Mouse (Mus musculus): ENCODE results near the gene Gtf2f1. TPM values are rescaled to one million over a fixed set of nuclear protein-coding genes. Genes with fewer than 3 reads are reported as not detected.

Gene Gtf2f1
- polyA plus RNA-seq, 1 experiment from 2014 or later, result 77.6 TPM

DNA sequence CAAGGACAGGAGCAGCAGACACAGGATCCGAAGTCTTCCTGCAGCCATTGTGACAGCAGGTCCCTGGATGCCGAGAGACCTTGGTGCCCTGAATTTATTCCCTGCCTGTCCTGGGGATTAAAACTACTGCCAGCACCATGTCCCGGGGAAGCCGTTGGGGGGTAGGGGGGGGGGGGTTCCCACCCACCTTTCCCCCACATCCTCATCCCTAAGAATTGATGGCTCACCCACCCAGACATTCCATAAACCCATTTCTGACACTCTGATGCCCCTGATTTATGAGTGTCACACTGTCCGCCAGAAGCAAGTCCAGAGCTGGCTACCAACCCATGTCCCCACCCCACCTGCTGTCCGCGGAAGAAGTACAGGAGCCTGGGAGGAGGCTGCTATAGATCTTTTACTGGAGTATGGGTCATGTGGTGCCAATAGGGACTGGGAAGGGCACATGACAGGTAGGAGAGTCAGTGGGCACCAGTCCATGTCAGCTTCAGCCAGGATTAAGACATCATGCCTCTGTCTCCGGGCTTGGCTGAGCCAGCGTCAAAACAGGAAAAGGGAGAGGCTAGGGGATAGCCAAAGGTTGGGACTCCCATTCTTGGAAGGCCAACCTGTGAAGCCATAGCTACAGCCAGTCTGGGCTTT is 11.0 kb downstream of the Gtf2f1 start, which contains the start of gene Pspn:
Pspn (minus strand) TSS at position 51 of the 642 bp plus-strand sequence.
- Histone ChIP-seq H3K27me3 (no peaks in the 10 kb centered on the region), H3K27ac (no peak within 1 kb of the TSS), H3K36me3 (ENCODE audit: poor library complexity, severe bottlenecking) (peaks cover 61% of the 10 kb centered on the region), H3K4me2 (no peak within 1 kb of the TSS), H3K4me3 (no peak within 1 kb of the TSS), H3K9me3 (replicated peaks) (no peaks in the 10 kb centered on the region), H3K9ac (no peak within 1 kb of the TSS), H3K4me1 (peaks cover 6% of the 10 kb centered on the region)
- no peak for ATAC-seq
- 90% methylated on average over 9 of the region's 9 CpGs for WGBS

DNA sequence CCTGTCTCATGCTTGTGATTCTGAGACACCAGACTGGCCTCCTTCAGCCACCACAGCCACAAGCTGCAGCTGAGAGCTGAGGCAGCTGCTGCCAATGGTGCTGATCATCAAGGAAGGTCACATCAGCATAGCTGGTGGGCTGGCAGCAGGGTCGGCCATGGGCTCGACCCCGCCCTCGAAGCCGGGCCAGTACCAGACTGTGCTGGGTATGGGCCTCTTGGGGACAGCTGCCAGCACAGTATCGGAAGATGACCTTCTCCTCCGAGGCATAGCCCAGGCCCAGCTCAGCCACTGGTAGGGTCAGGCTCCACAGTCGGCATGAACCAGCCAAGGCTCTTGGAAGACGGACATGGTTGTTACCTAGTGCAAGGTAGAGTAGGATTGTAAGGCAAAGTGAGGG is 11.7 kb downstream of the Gtf2f1 start:
- WGBS, result 93% methylated on average over 9 of the region's 9 CpGs
- Histone ChIP-seq H3K27me3 (no peaks in the 10 kb centered on the region), H3K27ac (no peak overlapping the region), H3K36me3 (ENCODE audit: poor library complexity, severe bottlenecking) (peaks cover 61% of the 10 kb centered on the region), H3K4me1 (peaks cover 6% of the 10 kb centered on the region), H3K9me3 (replicated peaks) (no peaks in the 10 kb centered on the region), H3K4me2 (no peak overlapping the region), H3K9ac (no peak overlapping the region), H3K4me3 (no peak overlapping the region)
- no peak for ATAC-seq

DNA sequence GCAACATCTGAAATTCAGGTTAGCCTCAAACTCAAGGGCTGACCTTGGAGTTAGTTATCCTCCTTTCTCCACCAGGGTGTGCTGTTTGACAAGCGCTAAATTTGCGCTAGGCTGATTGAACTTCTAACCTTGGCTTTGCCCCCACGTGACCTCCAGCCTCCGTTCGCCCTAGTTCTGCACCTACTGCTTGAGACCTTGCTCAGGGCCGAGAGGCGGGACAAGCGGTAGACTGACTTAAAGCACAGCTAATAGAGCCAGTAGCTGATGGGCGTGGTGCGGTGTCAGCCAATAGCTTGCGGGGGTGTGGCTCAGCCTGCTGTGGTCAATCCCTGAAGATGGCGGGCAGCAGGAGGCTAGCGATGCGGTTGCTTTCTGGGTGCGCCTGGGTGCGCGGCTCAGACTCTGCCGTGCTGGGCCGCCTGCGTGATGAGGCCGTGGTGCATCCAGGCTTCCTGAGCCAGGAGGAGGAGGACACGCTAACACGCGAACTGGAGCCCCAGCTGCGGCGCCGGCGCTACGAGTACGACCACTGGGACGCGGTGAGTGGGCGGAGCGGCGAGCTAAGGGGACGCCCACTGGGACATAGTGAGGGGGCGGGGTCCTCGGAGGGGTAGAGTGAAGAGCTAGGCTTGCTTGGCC is 13.9 kb downstream of the Gtf2f1 start, which contains the start of gene Alkbh7:
Alkbh7 (plus strand) TSS at position 311 of the 639 bp plus-strand sequence.
- H3K9ac ChIP-seq, result peak within 1 kb of the TSS; percentile 75
- H3K4me1 ChIP-seq, result peaks cover 6% of the 10 kb centered on the region
- H3K4me2 ChIP-seq, result peak within 1 kb of the TSS; percentile 63
- peaks cover 61% of the 10 kb centered on the region for H3K36me3 ChIP-seq (ENCODE audit: poor library complexity, severe bottlenecking)
- peak within 1 kb of the TSS; percentile 73 for H3K27ac ChIP-seq
- H3K4me3 ChIP-seq, result peak within 1 kb of the TSS; percentile 73
- no peaks in the 10 kb centered on the region for H3K27me3 ChIP-seq
- WGBS, result under 1% methylated on average over 38 of the region's 38 CpGs
- H3K9me3 ChIP-seq (replicated peaks), result no peaks in the 10 kb centered on the region
- peak; percentile 98 for ATAC-seq

DNA sequence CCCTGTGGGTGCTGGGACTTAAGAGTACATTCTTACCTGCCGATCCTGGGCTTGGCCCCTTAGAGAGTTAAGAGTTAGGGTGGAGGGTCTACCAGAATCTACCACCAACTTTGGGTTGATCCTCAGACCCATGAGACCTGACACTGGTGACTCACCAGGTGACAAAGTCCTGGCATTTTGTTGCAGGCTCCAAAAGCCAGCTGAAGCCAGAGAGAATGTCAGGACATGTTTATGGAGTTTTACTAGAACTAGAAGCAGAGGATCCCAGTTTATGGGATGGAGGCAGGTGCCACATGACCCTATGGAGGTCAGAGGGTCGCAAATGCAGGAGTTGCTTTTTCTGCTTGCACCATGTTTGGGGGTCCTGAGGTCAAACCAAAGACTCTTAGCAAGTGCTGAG is 14.6 kb downstream of the Gtf2f1 start:
- Histone ChIP-seq H3K36me3 (ENCODE audit: poor library complexity, severe bottlenecking) (peaks cover 62% of the 10 kb centered on the region), H3K9me3 (replicated peaks) (no peaks in the 10 kb centered on the region), H3K4me3 (peak overlapping the region; percentile 73), H3K4me1 (peaks cover 6% of the 10 kb centered on the region), H3K27me3 (no peaks in the 10 kb centered on the region), H3K9ac (no peak overlapping the region), H3K4me2 (peak overlapping the region; percentile 63; the same call in 1 of the 2 replicates), H3K27ac (no peak overlapping the region)
- ATAC-seq, result 0 out of 2 replicates have a peak, but pooled peaks have one; percentile 0
- 85% methylated on average over 2 of the region's 2 CpGs for WGBS

DNA sequence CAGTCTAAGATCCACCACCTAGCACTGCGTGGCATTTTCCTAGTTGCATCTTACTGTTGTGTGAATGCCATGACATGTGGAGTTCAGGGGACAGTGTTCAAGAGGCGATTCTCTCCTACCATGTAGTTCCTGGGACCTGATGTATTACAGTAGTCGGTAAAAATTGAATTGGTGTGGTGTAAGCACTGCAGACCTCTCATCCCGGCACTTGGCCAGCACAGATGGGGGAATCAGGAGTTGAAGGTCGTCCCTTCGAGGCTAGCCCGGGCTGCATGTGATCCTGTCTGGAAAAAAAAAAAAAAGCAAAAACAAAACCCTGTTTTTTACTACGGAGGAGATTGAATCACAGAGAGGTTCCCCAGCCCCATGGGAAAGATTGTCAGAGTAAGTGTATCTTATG is 16.0 kb downstream of the Gtf2f1 start:
- H3K27me3 ChIP-seq, result no peaks in the 10 kb centered on the region
- no peak overlapping the region for H3K9ac ChIP-seq
- WGBS, result 89% methylated on average over 8 of the region's 8 CpGs
- no peak overlapping the region for H3K4me2 ChIP-seq
- H3K36me3 ChIP-seq (ENCODE audit: poor library complexity, severe bottlenecking), result peaks cover 58% of the 10 kb centered on the region
- no peak for ATAC-seq
- no peak overlapping the region for H3K4me3 ChIP-seq
- H3K9me3 ChIP-seq (replicated peaks), result no peaks in the 10 kb centered on the region
- H3K4me1 ChIP-seq, result peaks cover 14% of the 10 kb centered on the region
- H3K27ac ChIP-seq, result no peak overlapping the region

- H3K27ac ChIP-seq, result no peak overlapping the region
- H3K27me3 ChIP-seq, result no peaks in the 10 kb centered on the region
- no peak for ATAC-seq
- peaks cover 39% of the 10 kb centered on the region for H3K36me3 ChIP-seq (ENCODE audit: poor library complexity, severe bottlenecking)
- WGBS, result 82% methylated on average over 2 of the region's 2 CpGs
- no peaks in the 10 kb centered on the region for H3K9me3 ChIP-seq (replicated peaks)
- peak overlapping the region; percentile 72 for H3K4me2 ChIP-seq
- H3K4me3 ChIP-seq, result peak overlapping the region; percentile 66
- peak overlapping the region; percentile 78 for H3K9ac ChIP-seq
- H3K4me1 ChIP-seq, result peaks cover 8% of the 10 kb centered on the region
Measured at GRCm38 (mm10) chr17:56990966-56991365, 20.1 kb downstream of the Gtf2f1 start.

DNA sequence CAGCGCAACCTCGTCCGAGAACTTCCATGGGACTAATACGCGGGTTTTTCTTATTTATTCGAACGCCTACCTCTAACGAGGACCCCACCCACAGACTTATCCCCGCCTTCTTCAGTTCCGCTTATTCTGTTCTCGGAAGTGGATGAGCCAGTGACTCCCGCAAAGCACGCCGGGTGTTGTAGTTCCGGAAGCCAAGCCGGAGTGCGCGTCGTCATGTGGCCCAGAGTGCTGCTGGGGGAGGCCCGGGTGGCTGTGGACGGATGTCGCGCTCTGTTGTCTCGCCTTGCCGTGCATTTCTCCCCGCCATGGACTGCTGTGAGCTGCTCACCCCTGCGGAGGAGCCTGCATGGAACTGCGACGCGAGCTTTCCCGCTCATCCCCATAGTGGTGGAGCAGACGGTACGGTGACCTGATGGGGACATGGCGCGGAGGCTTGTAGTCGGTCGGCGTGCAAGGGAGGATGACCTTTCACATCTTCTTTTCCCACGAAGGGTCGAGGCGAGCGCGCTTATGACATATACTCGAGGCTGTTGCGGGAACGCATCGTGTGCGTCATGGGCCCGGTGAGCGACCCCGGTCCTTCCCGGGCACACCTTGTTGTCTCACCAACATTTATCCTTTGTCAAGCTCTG is 20.9 kb downstream of the Gtf2f1 start, which contains the start of gene Clpp:
Clpp (plus strand) TSS at position 191 of the 632 bp plus-strand sequence.
- H3K9me3 ChIP-seq (replicated peaks), result no peaks in the 10 kb centered on the region
- peak; percentile 98 for ATAC-seq
- peak within 1 kb of the TSS; percentile 72 for H3K4me2 ChIP-seq
- peak within 1 kb of the TSS; percentile 78 for H3K9ac ChIP-seq
- WGBS, result under 1% methylated on average over 52 of the region's 52 CpGs
- H3K36me3 ChIP-seq (ENCODE audit: poor library complexity, severe bottlenecking), result peaks cover 31% of the 10 kb centered on the region
- peaks cover 8% of the 10 kb centered on the region for H3K4me1 ChIP-seq
- H3K27ac ChIP-seq, result peak within 1 kb of the TSS; percentile 52
- peak within 1 kb of the TSS; percentile 66 for H3K4me3 ChIP-seq
- no peaks in the 10 kb centered on the region for H3K27me3 ChIP-seq

GRCm38 (mm10) chr17:56989467-56990114 is 21.5 kb downstream of the Gtf2f1 start:
- H3K27me3 ChIP-seq, result no peaks in the 10 kb centered on the region
- H3K36me3 ChIP-seq (ENCODE audit: poor library complexity, severe bottlenecking), result peaks cover 25% of the 10 kb centered on the region
- H3K4me1 ChIP-seq, result peaks cover 8% of the 10 kb centered on the region
- peak overlapping the region; percentile 72 for H3K4me2 ChIP-seq
- peak overlapping the region; percentile 52 for H3K27ac ChIP-seq
- ATAC-seq, result peak; percentile 92
- peak overlapping the region; percentile 78 for H3K9ac ChIP-seq
- 3% methylated on average over 25 of the region's 25 CpGs for WGBS
- H3K4me3 ChIP-seq, result peak overlapping the region; percentile 66
- H3K9me3 ChIP-seq (replicated peaks), result no peaks in the 10 kb centered on the region

GRCm38 (mm10) chr17:56988921-56989430 is 22.1 kb downstream of the Gtf2f1 start:
- Histone ChIP-seq H3K9ac (peak overlapping the region; percentile 78; the same call in 1 of the 2 replicates), H3K4me3 (peak overlapping the region; percentile 66), H3K27ac (no peak overlapping the region), H3K4me2 (peak overlapping the region; percentile 72), H3K36me3 (ENCODE audit: poor library complexity, severe bottlenecking) (peaks cover 19% of the 10 kb centered on the region), H3K9me3 (replicated peaks) (no peaks in the 10 kb centered on the region), H3K27me3 (no peaks in the 10 kb centered on the region), H3K4me1 (peaks cover 8% of the 10 kb centered on the region)
- no peak for ATAC-seq
- WGBS, result 72% methylated on average over 7 of the region's 7 CpGs

- Histone ChIP-seq H3K4me2 (no peak overlapping the region), H3K9ac (no peak overlapping the region), H3K9me3 (replicated peaks) (no peaks in the 10 kb centered on the region), H3K36me3 (ENCODE audit: poor library complexity, severe bottlenecking) (peaks cover 13% of the 10 kb centered on the region), H3K4me3 (no peak overlapping the region), H3K27me3 (no peaks in the 10 kb centered on the region), H3K4me1 (peaks cover 8% of the 10 kb centered on the region), H3K27ac (no peak overlapping the region)
- WGBS, result 91% methylated on average over 7 of the region's 7 CpGs
- no peak for ATAC-seq
Measured at GRCm38 (mm10) chr17:56988441-56988840, 22.6 kb downstream of the Gtf2f1 start.

- Histone ChIP-seq H3K4me2 (no peak overlapping the region), H3K4me1 (peaks cover 6% of the 10 kb centered on the region), H3K36me3 (ENCODE audit: poor library complexity, severe bottlenecking) (no peaks in the 10 kb centered on the region), H3K9me3 (replicated peaks) (no peaks in the 10 kb centered on the region), H3K27me3 (no peaks in the 10 kb centered on the region), H3K4me3 (no peak overlapping the region), H3K27ac (no peak overlapping the region), H3K9ac (no peak overlapping the region)
- no peak for ATAC-seq
- WGBS, result 85% methylated on average over 3 of the region's 3 CpGs
Measured at GRCm38 (mm10) chr17:56986105-56986805, 24.8 kb downstream of the Gtf2f1 start.

Measured in forebrain, embryonic 13.5 days (tissue).